8 mouse cellular contexts compared by ENCODE assay signal in the genomic region with DNA sequence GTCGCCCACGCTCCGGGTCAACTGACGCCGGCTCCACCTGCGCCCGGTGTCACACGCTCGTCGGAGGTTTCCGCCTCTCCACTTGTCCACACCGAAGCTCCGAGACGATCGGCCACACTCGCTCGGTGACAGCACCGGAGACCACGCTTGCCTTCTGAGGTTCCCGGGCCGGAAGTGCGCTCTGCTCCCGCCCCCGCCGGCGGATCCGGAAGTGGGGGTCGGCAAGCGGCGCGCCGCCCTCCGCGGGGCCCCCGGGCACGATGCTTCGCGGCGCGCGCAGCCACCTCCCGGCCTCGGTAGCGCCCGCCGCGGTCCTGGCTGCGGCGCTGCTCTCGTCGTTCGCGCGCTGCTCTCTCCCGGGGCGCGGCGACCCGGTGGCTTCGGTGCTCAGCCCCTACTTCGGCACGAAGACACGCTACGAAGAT. TPM values are rescaled to one million over a fixed set of nuclear protein-coding genes. Genes with fewer than 3 reads are reported as not detected.
DNase-seq lines count a peak whose midpoint lies in the region; ATAC-seq and TF ChIP-seq lines count a peak whose summit lies in the region.

A gene (plus strand): TSS at position 89 of the 425 bp plus-strand sequence.

- H3K27me3 ChIP-seq in embryonic facial prominence, embryonic 14.5 days (replicated peaks; ENCODE audit: control insufficient read depth, insufficient read depth, low read length): no peaks in the 10 kb centered on the region

- H3K4me1 ChIP-seq in bone marrow, adult 2 months (ENCODE audit: control insufficient read depth, insufficient read depth, low read length): no peaks in the 10 kb centered on the region; the same call in 1 of the 2 replicates
- H3K4me1 ChIP-seq in embryonic facial prominence, embryonic 14.5 days (ENCODE audit: control insufficient read depth, insufficient read depth, low read length): peaks cover 18% of the 10 kb centered on the region

- peak; percentile 72; the same call in 1 of the 2 replicates for TF ChIP-seq POLR2A in bone marrow, adult 2 months (IDR thresholded peaks at IDR 0.05; ENCODE audit: borderline replicate concordance, control insufficient read depth, low read depth, low read length)

- H3K36me3 ChIP-seq in embryonic facial prominence, embryonic 14.5 days (ENCODE audit: control insufficient read depth, insufficient read depth, low read length): no peaks in the 10 kb centered on the region

- peak within 1 kb of the TSS; percentile 79 for H3K9ac ChIP-seq in embryonic facial prominence, embryonic 14.5 days (ENCODE audit: low read depth, low read length)

- DNase-seq in A20 (ENCODE audit: low read depth, low spot score): peak; percentile 90
- peak; percentile 90 for DNase-seq in embryonic facial prominence, embryonic 14.5 days (ENCODE audit: low spot score)
- peak; percentile 74 for DNase-seq in heart, adult 8-10 months (ENCODE audit: low spot score)
- peak; percentile 77 for DNase-seq in kidney, adult 9 months
- DNase-seq in liver: peak; percentile 90
- peak; percentile 87 to 94 for DNase-seq in spleen, postnatal 4 days (ENCODE audit: low spot score in 2 of 2)

- peak; percentile 94 for ATAC-seq in embryonic facial prominence, embryonic 14.5 days (ENCODE audit: low read depth)
- peak; percentile 41 for ATAC-seq in monocyte, adult 5-6 weeks (replicated peaks; ENCODE audit: insufficient number of reproducible peaks, low FRiP score, low TSS enrichment, poor library complexity, severe bottlenecking)

- H3K9me3 ChIP-seq in embryonic facial prominence, embryonic 14.5 days (ENCODE audit: control insufficient read depth, low read length): no peaks in the 10 kb centered on the region

- H3K27ac ChIP-seq in bone marrow, adult 2 months (ENCODE audit: control insufficient read depth, insufficient read depth, low read depth, low read length, poor library complexity): peak within 1 kb of the TSS; percentile 92
- H3K27ac ChIP-seq in embryonic facial prominence, embryonic 14.5 days (replicated peaks; ENCODE audit: low read depth, low read length): peak within 1 kb of the TSS; percentile 83

- WGBS in bone marrow, adult 2 months: under 1% methylated on average over 64 of the region's 64 CpGs
- 0% methylated on average over 26 of the region's 64 CpGs for WGBS in embryonic facial prominence, embryonic 14.5 days

- TF ChIP-seq CTCF in bone marrow, adult 2 months (IDR thresholded peaks at IDR 0.05; ENCODE audit: control insufficient read depth, insufficient read depth, low read length): no peak

- peak within 1 kb of the TSS; percentile 87 for H3K4me3 ChIP-seq in bone marrow, adult 2 months (replicated peaks; ENCODE audit: control insufficient read depth, low read depth, low read length)
- peak within 1 kb of the TSS; percentile 81 for H3K4me3 ChIP-seq in embryonic facial prominence, embryonic 14.5 days (ENCODE audit: low read depth, low read length)

- H3K4me2 ChIP-seq in embryonic facial prominence, embryonic 14.5 days (ENCODE audit: low read depth, low read length): peak within 1 kb of the TSS; percentile 86

RNA-seq across cellular contexts. Expression of the gene that starts here (rescaled TPM):
- polyA plus RNA-seq in bone marrow, adult 2 months (2011; ENCODE audit: insufficient read depth, insufficient read length, low replicate concordance, missing spikeins): 30.4 and 51.5 TPM in 2 replicates
- 61.7 and 64.3 TPM in 2 replicates for polyA plus RNA-seq in embryonic facial prominence, embryonic 14.5 days (2014; fragmentation: Nextera tagmentation; extraction: Ambion mirVana)
- total RNA-seq in heart, adult 8-10 months (2022): 10 to 100 TPM; 13.9 to 15.8 (median 15.3) TPM
- 11.0 to 12.3 TPM (median 11.4 TPM) in 3 replicates for total RNA-seq in monocyte, adult 5-6 weeks (2017)

Comparison
In these comparisons a context has a peak if more than half of its experiments do, and no peak if none do; other contexts are left out.
1. Peak in every context shown above with its lines: DNase-seq, ATAC-seq, H3K4me3 ChIP-seq and H3K27ac ChIP-seq.